Mouse (Mus musculus) lung, postnatal 25 days (tissue): ENCODE results near the gene Gata3.

ENCODE experiments used
- DNase-seq: peaks from one replicate; pipeline ENCODE4 v3.0.0; 2022; ENCODE audit warnings: low spot score

Gene Gata3

GRCm38 (mm10) chr2:9872682-9873081 is 17.2 kb downstream of the Gata3 start:
- no peak for DNase-seq

- DNase-seq = no peak
These were observed 18.0 kb downstream of the Gata3 start for GRCm38 (mm10) chr2:9871798-9872197.

- DNase-seq = no peak
These were observed 18.6 kb downstream of the Gata3 start for GRCm38 (mm10) chr2:9871141-9871716.

GRCm38 (mm10) chr2:9867092-9867825 is 22.6 kb downstream of the Gata3 start:
- no peak for DNase-seq

GRCm38 (mm10) chr2:9860698-9861097 is 29.1 kb downstream of the Gata3 start:
- DNase-seq = no peak

- no peak for DNase-seq
These were observed 34.0 kb downstream of the Gata3 start for GRCm38 (mm10) chr2:9855861-9856260.

- DNase-seq = no peak
These were observed 36.8 kb downstream of the Gata3 start for GRCm38 (mm10) chr2:9852851-9853576.

GRCm38 (mm10) chr2:9835195-9835594 is 54.6 kb downstream of the Gata3 start:
- no peak for DNase-seq

GRCm38 (mm10) chr2:9833712-9834111 is 56.1 kb downstream of the Gata3 start:
- no peak for DNase-seq

GRCm38 (mm10) chr2:9827624-9828023 is 62.2 kb downstream of the Gata3 start:
- DNase-seq = no peak

GRCm38 (mm10) chr2:9820611-9821010 is 69.2 kb downstream of the Gata3 start:
- DNase-seq = no peak

GRCm38 (mm10) chr2:9818177-9818785 is 71.6 kb downstream of the Gata3 start:
- no peak for DNase-seq
